Mouse (Mus musculus) forebrain, embryonic 16.5 days (tissue): ENCODE results near the gene Ptp4a2. TPM values are rescaled to one million over a fixed set of nuclear protein-coding genes. Genes with fewer than 3 reads are reported as not detected.
"Not testable (repeated sequence)": the region's sequence is repeated elsewhere in the genome, so short reads cannot be mapped to it uniquely, and the experiment has no call there.

Experiments
- ATAC-seq: fragments of 200-750 bp; cut with Nextera tagmentation; 2 replicates; pipeline ENCODE4 v1.8.0; 2017; ENCODE audit warnings: mild to moderate bottlenecking, moderate library complexity
- H3K27ac ChIP-seq: fragments of 300-500 bp; sonication (generic); 2 replicates; pipeline ENCODE4 v1.5.1; 2014; ENCODE audit warnings: low read length, control low read depth
- H3K27me3 ChIP-seq: fragments of 300-500 bp; sonication (generic); replicated peaks from 2 replicates; pipeline ENCODE4 v1.6.1; 2014; ENCODE audit warnings: low read length; ENCODE audit not compliant: control insufficient read depth, insufficient read depth
- H3K36me3 ChIP-seq: fragments of 300-500 bp; sonication (generic); 2 replicates; pipeline ENCODE4 v1.6.1; 2014; ENCODE audit not compliant: control insufficient read depth, insufficient read depth
- H3K4me1 ChIP-seq: fragments of 300-500 bp; sonication (generic); replicated peaks from 2 replicates; pipeline ENCODE4 v1.6.1; 2014; ENCODE audit warnings: low read length; ENCODE audit not compliant: control insufficient read depth, insufficient read depth
- H3K4me2 ChIP-seq: fragments of 300-500 bp; sonication (generic); 2 replicates; pipeline ENCODE4 v1.6.1; 2014; ENCODE audit warnings: mild to moderate bottlenecking, low read length, control low read depth
- H3K4me3 ChIP-seq: fragments of 300-500 bp; sonication (generic); replicated peaks from 2 replicates; pipeline ENCODE4 v1.5.1; 2014; ENCODE audit warnings: mild to moderate bottlenecking, low read length, control low read depth
- H3K9ac ChIP-seq: fragments of 300-500 bp; sonication (generic); replicated peaks from 2 replicates; pipeline ENCODE4 v1.6.1; 2014; ENCODE audit warnings: low read depth, low read length, control low read depth
- H3K9me3 ChIP-seq: fragments of 300-500 bp; sonication (generic); 2 replicates; pipeline ENCODE4 v1.6.1; 2016; ENCODE audit warnings: low read length; ENCODE audit not compliant: control insufficient read depth
- WGBS: fragments of 180-500 bp; shearing (Covaris S2); extraction: QIAGEN DNeasy Blood & Tissue Kit; methylation state at CpG from one replicate; pipeline ENCODE4 v1.1.7; 2014; 5-methylcytosine and 5-hydroxymethylcytosine counted together
- polyA plus RNA-seq: library from polyadenylated mRNA; unstranded; fragments of >200 nt; fragmentation: Nextera tagmentation; extraction: Ambion mirVana; gene quantifications from 2 replicates; pipeline ENCODE4 v1.2.1, GENCODE M21; 2015

Ptp4a2 gene
- 278 and 316 TPM in 2 replicates for polyA plus RNA-seq

GRCm38 (mm10) chr4:129810798-129811604 is at the start of gene Ptp4a2:
TSS of gene Ptp4a2 (plus strand) at chr4:129811219.
- Histone ChIP-seq H3K4me2 (peak within 1 kb of the TSS; percentile 50), H3K36me3 (no peaks in the 10 kb centered on the region), H3K27me3 (peaks cover 5% of the 10 kb centered on the region; the same call in 1 of the 2 replicates), H3K4me3 (peak within 1 kb of the TSS; percentile 34), H3K9me3 (no peaks in the 10 kb centered on the region), H3K9ac (peak within 1 kb of the TSS; percentile 49), H3K27ac (no peak within 1 kb of the TSS), H3K4me1 (peaks cover 5% of the 10 kb centered on the region)
- 19% methylated on average over 35 of the region's 35 CpGs for WGBS
- ATAC-seq, result no peak

DNA sequence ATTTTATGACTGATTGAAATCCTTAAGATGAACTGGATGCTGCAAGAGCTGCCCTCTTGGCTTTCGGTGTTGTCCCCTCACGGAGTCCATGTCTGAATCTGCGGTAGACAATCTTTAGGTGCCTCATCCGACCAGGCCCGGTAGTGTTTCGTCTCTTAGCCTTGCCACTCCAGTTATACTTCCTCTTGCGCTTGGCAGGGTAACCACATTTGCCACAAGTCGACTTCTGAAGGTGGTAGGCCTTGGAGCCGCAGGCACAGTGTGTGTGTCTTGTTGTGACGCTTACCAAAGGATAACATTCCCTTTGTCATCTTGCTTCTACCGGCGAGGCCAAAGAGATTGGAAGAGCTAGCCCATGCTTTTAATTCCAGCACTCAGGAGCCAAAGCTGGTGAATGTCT is 49.4 kb upstream of the Ptp4a2 start:
- Histone ChIP-seq H3K27ac (no peak overlapping the region), H3K4me2 (no peak overlapping the region), H3K36me3 (no peaks in the 10 kb centered on the region), H3K9me3 (no peaks in the 10 kb centered on the region), H3K4me3 (no peak overlapping the region), H3K9ac (no peak overlapping the region), H3K4me1 (no peaks in the 10 kb centered on the region), H3K27me3 (no peaks in the 10 kb centered on the region)
- 96% methylated on average over 12 of the region's 12 CpGs for WGBS
- no peak for ATAC-seq

DNA sequence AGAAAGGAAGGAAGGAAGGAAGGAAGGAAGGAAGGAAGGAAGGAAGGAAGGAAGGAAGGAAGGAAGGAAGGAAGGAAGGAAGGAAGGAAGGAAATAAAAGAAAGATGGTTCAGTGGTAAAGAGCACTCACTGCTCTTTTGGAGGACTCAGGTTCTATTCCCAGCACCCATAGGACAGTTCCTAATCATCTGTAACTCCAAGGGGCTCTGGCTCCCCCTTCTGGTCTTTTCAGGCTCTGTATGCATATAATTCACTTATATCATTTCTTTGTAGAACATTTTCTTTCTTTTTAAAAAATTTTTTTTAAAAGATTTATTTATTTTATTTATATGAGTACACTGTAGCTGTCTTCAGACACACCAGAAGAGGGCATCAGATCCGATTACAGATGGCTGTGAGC is 48.5 kb upstream of the Ptp4a2 start:
- not testable (repeated sequence) for H3K27ac ChIP-seq, ATAC-seq, H3K4me2 ChIP-seq, H3K4me1 ChIP-seq, H3K9ac ChIP-seq, H3K4me3 ChIP-seq, H3K36me3 ChIP-seq, H3K9me3 ChIP-seq, H3K27me3 ChIP-seq
- 75% methylated on average over 1 of the region's 1 CpGs for WGBS

- Histone ChIP-seq H3K4me1 (no peaks in the 10 kb centered on the region), H3K9me3 (no peaks in the 10 kb centered on the region), H3K4me3 (no peak overlapping the region), H3K36me3 (no peaks in the 10 kb centered on the region), H3K4me2 (no peak overlapping the region), H3K27ac (no peak overlapping the region), H3K27me3 (no peaks in the 10 kb centered on the region), H3K9ac (no peak overlapping the region)
- no peak for ATAC-seq
- 91% methylated on average over 3 of the region's 3 CpGs for WGBS
Observed at GRCm38 (mm10) chr4:129765351-129765750, 45.7 kb upstream of the Ptp4a2 start.

DNA sequence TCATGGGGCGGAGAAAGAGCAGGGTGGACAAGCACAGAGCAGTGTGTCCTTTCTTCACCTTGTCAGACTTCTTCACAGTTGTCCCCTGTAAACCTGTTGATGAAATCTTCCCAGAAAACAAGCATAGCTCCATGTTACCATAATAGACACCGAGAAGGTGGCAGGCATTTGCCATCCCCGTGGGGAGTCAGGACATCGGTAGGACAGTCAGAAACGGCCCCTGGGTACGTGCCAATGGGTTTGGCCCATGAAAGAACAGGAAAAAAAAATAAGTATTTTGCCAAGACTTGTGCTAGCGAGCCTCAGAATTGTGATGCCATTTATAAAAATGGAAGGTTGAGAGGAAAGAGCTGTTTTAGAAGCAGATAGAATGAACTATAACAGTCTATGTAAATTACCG is 43.2 kb upstream of the Ptp4a2 start:
- no peak overlapping the region for H3K4me3 ChIP-seq
- H3K36me3 ChIP-seq, result no peaks in the 10 kb centered on the region
- H3K9me3 ChIP-seq, result no peaks in the 10 kb centered on the region
- no peak overlapping the region for H3K4me2 ChIP-seq
- no peaks in the 10 kb centered on the region for H3K27me3 ChIP-seq
- 41% methylated on average over 8 of the region's 8 CpGs for WGBS
- H3K9ac ChIP-seq, result no peak overlapping the region
- peaks cover 13% of the 10 kb centered on the region for H3K4me1 ChIP-seq
- H3K27ac ChIP-seq, result no peak overlapping the region
- ATAC-seq, result no peak

GRCm38 (mm10) chr4:129768742-129769141 is 42.3 kb upstream of the Ptp4a2 start:
- not testable (repeated sequence) for H3K9ac ChIP-seq, H3K36me3 ChIP-seq, H3K4me3 ChIP-seq, H3K27ac ChIP-seq, H3K27me3 ChIP-seq, H3K4me2 ChIP-seq, H3K9me3 ChIP-seq, ATAC-seq
- peaks cover 13% of the 10 kb centered on the region for H3K4me1 ChIP-seq
- WGBS, result 93% methylated on average over 3 of the region's 3 CpGs

DNA sequence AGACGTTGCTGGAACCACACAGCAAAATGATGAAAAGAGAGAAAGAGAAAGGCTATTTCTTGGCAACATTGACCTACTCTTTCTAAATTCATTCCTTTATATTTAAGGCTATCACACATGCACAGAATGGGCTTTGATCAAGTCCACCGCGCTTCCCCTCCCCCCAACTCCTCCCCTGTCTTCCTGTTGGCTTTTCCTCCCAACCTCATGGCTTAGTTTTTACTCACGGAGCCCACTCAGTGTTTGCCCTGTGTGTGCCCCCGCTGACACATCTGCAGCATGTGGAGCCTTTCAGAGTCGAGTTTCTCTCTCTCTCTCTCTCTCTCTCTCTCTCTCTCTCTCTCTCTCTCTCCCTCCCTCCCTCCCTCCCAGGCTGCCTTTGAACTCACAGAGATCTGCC is 40.4 kb upstream of the Ptp4a2 start:
- Histone ChIP-seq H3K4me3 (no peak overlapping the region), H3K4me1 (peaks cover 23% of the 10 kb centered on the region), H3K27me3 (no peaks in the 10 kb centered on the region), H3K9ac (no peak overlapping the region), H3K27ac (no peak overlapping the region), H3K36me3 (no peaks in the 10 kb centered on the region), H3K4me2 (no peak overlapping the region), H3K9me3 (no peaks in the 10 kb centered on the region)
- no peak for ATAC-seq
- 64% methylated on average over 6 of the region's 6 CpGs for WGBS

DNA sequence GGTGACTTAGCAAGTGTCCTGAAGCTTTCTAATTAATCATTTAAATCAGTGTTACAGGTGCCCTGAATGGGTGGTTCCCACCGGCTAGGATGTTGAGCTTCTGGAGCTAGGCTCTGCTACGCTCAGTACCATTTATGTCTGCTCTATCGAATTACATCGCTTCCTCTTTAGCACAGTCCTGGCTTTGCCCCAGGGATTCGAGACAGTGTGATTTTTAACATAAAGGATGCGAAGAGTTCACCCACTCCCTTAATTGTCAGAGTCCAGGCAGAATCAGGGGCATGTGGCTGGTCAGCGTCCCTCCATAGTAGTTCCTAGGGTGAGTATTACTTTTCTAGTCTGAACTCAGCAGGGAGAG is 39.7 kb upstream of the Ptp4a2 start:
- H3K36me3 ChIP-seq, result no peaks in the 10 kb centered on the region
- H3K27me3 ChIP-seq, result no peaks in the 10 kb centered on the region
- H3K9me3 ChIP-seq, result no peaks in the 10 kb centered on the region
- H3K9ac ChIP-seq, result no peak overlapping the region
- H3K4me3 ChIP-seq, result no peak overlapping the region
- no peak for ATAC-seq
- H3K4me2 ChIP-seq, result peak overlapping the region; percentile 36
- 18% methylated on average over 7 of the region's 7 CpGs for WGBS
- no peak overlapping the region for H3K27ac ChIP-seq
- H3K4me1 ChIP-seq, result peaks cover 23% of the 10 kb centered on the region

- Histone ChIP-seq H3K27me3 (no peaks in the 10 kb centered on the region), H3K4me1 (peaks cover 23% of the 10 kb centered on the region), H3K36me3 (no peaks in the 10 kb centered on the region), H3K9ac (no peak overlapping the region), H3K9me3 (no peaks in the 10 kb centered on the region), H3K4me3 (no peak overlapping the region), H3K4me2 (peak overlapping the region; percentile 36), H3K27ac (no peak overlapping the region)
- peak; percentile 59 for ATAC-seq
- 3% methylated on average over 21 of the region's 21 CpGs for WGBS
Observed at GRCm38 (mm10) chr4:129771672-129772521, 39.1 kb upstream of the Ptp4a2 start.
